Mouse (Mus musculus) right cerebral cortex, postnatal 25 days (tissue): ENCODE results near the gene Abhd18.

Experiments used
- DNase-seq: peaks from one replicate; pipeline ENCODE4 v3.0.0; 2022

Gene Abhd18

GRCm38 (mm10) chr3:40950601-40951201 lies 103.9 kb downstream of the Abhd18 start:
- peak; percentile 24 for DNase-seq

- DNase-seq: no peak
Measured at GRCm38 (mm10) chr3:40951365-40951764, 104.6 kb downstream of the Abhd18 start.

GRCm38 (mm10) chr3:40952606-40953005 lies 105.8 kb downstream of the Abhd18 start:
- no peak for DNase-seq

- DNase-seq: no peak
Measured at GRCm38 (mm10) chr3:40954792-40955191, 108.0 kb downstream of the Abhd18 start.

- DNase-seq: no peak
Measured at GRCm38 (mm10) chr3:40958831-40959230, 112.1 kb downstream of the Abhd18 start.

GRCm38 (mm10) chr3:40980758-40981157 lies 134.0 kb downstream of the Abhd18 start:
- DNase-seq: no peak

- DNase-seq: no peak
Measured at GRCm38 (mm10) chr3:40987539-40987938, 140.8 kb downstream of the Abhd18 start.
